Comparison of ENCODE assay signal across 29 mouse cellular contexts in the genomic region with DNA sequence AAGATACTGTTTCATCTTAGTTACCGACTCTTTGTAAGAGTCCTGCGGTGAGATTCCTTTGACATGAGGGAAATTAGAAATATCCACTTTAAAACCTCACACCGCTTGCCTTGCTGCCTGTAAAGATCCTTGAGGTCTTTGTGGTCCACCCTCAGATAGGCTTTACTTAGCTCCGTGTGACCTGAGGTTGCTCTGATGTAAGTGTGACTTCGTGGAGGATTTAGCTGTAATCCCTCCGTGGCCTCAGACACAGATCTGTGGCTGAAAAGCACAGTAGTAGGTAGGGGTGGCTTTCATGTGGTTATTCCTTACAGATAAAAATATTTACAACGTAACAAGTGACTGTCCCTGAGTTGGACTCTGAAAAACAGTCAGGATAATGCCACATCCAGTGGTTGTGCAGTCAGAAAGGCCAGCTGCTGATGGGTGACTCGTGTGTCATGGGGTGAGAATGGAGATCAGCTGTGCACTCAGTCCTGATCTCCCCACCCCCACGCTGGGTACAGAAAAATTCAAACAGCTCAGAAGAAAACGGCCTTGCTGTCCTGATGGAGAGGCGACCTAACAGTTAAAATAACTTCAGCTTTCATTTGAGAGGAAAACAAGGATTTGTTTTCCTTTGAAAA.
A peak's percentile ranks its signal among the peaks of the same experiment; 100 is the strongest.
DNase-seq lines count a peak whose midpoint lies in the region; ATAC-seq and TF ChIP-seq lines count a peak whose summit lies in the region.
"Had no signal": no experiment of that assay in that cellular context is flagged by ENCODE, and none has a peak within 500 bp of the region (broad histone marks: within the 10 kb centered on the region; RNA-seq: fewer than 3 reads in every experiment).

No protein-coding gene starts in this region.

- ATAC-seq in embryonic facial prominence, embryonic 14.5 days (ENCODE audit: low read depth) = peak; percentile 30; the same call in 1 of the 2 replicates
- peak; percentile 53; the same call in 1 of the 2 replicates for ATAC-seq in midbrain, embryonic 12.5 days (ENCODE audit: low FRiP score, low read depth)
- ATAC-seq in midbrain, postnatal 0 days (ENCODE audit: low FRiP score) = no peak
- ATAC-seq: intestine, embryonic 16.5 days; liver, embryonic 12.5 days; liver, postnatal 0 days; Patski had no signal

- H3K9ac ChIP-seq in embryonic facial prominence, embryonic 14.5 days (ENCODE audit: low read depth, low read length) = no peak overlapping the region
- no peak overlapping the region for H3K9ac ChIP-seq in midbrain, embryonic 12.5 days (replicated peaks)
- no peak overlapping the region for H3K9ac ChIP-seq in midbrain, postnatal 0 days (replicated peaks; ENCODE audit: low read length, poor library complexity, severe bottlenecking)
- H3K9ac ChIP-seq: embryonic facial prominence, embryonic 15.5 days; forebrain, embryonic 12.5 days; heart, embryonic 15.5 days; liver, embryonic 12.5 days; liver, postnatal 0 days had no signal

- no peak for TF ChIP-seq POLR2A in cerebellum, adult 2 months (IDR thresholded peaks at IDR 0.05; ENCODE audit: borderline replicate concordance, insufficient read depth, low read length)

- no peak overlapping the region for H3K27ac ChIP-seq in embryonic facial prominence, embryonic 14.5 days (replicated peaks; ENCODE audit: low read depth, low read length)
- no peak overlapping the region for H3K27ac ChIP-seq in embryonic facial prominence, embryonic 10.5 days (replicated peaks)
- H3K27ac ChIP-seq in midbrain, embryonic 12.5 days (replicated peaks) = peak overlapping the region; percentile 35; the same call in 1 of the 2 replicates
- H3K27ac ChIP-seq in midbrain, postnatal 0 days (ENCODE audit: low read depth, low read length) = no peak overlapping the region
- no peak overlapping the region for H3K27ac ChIP-seq in cerebellum, adult 2 months (ENCODE audit: insufficient read depth, low read length)
- H3K27ac ChIP-seq: embryonic facial prominence, embryonic 15.5 days; forebrain, embryonic 12.5 days; heart, embryonic 10.5 days; heart, embryonic 15.5 days; liver, embryonic 12.5 days; macrophage; stomach, postnatal 0 days had no signal

- no peak overlapping the region for H3K4me3 ChIP-seq in embryonic facial prominence, embryonic 14.5 days (ENCODE audit: low read depth, low read length)
- no peak overlapping the region for H3K4me3 ChIP-seq in embryonic facial prominence, embryonic 10.5 days
- H3K4me3 ChIP-seq in midbrain, embryonic 12.5 days = no peak overlapping the region
- no peak overlapping the region for H3K4me3 ChIP-seq in midbrain, postnatal 0 days (ENCODE audit: low read depth, low read length)
- no peak overlapping the region for H3K4me3 ChIP-seq in cerebellum, adult 2 months (replicated peaks; ENCODE audit: insufficient read depth, low read depth, low read length)
- H3K4me3 ChIP-seq: embryonic facial prominence, embryonic 15.5 days; forebrain, embryonic 12.5 days; heart, embryonic 10.5 days; heart, embryonic 15.5 days; liver, embryonic 12.5 days had no signal

- no peak overlapping the region for H3K4me2 ChIP-seq in embryonic facial prominence, embryonic 14.5 days (ENCODE audit: low read depth, low read length)
- no peak overlapping the region for H3K4me2 ChIP-seq in midbrain, embryonic 12.5 days (replicated peaks)
- H3K4me2 ChIP-seq in midbrain, postnatal 0 days (ENCODE audit: low read depth, low read length, poor library complexity, severe bottlenecking) = no peak overlapping the region
- H3K4me2 ChIP-seq: embryonic facial prominence, embryonic 15.5 days; forebrain, embryonic 12.5 days; heart, embryonic 15.5 days; liver, embryonic 12.5 days had no signal

- peak; percentile 21 for DNase-seq in embryonic facial prominence, embryonic 14.5 days (ENCODE audit: low spot score)
- DNase-seq in embryonic facial prominence, embryonic 10.5 days (ENCODE audit: low spot score) = no peak
- DNase-seq in midbrain, postnatal 0 days (ENCODE audit: low spot score) = no peak
- DNase-seq in embryo, embryonic 11 days = peak; percentile 24
- DNase-seq in retina, postnatal 7 days (ENCODE audit: low read depth, low spot score) = peak; percentile 23
- DNase-seq in cerebellum, adult 2 months = no peak
- DNase-seq: adrenal gland, postnatal 10 days; cerebellum, adult 18-20 months; cerebellum, postnatal 14 days; gastrocnemius, postnatal 25 days; heart, adult 11 months; kidney, adult 9 months; kidney, postnatal 10 days; layer of hippocampus, postnatal 36 days; left cerebral cortex, postnatal 4 days; liver, postnatal 0 days; right cerebral cortex, postnatal 4 days; thymus, adult 18-20 months; thymus, postnatal 25 days had no signal

- 24% methylated on average over 11 of the region's 11 CpGs for WGBS in embryonic facial prominence, embryonic 14.5 days
- 36% methylated on average over 11 of the region's 11 CpGs for WGBS in embryonic facial prominence, embryonic 10.5 days
- WGBS in midbrain, embryonic 12.5 days = 27% methylated on average over 11 of the region's 11 CpGs
- WGBS in midbrain, postnatal 0 days = 33% methylated on average over 11 of the region's 11 CpGs
- WGBS in cerebellum, adult 2 months = 69% methylated on average over 11 of the region's 11 CpGs

- no peak for TF ChIP-seq CTCF in midbrain, postnatal 0 days (IDR thresholded peaks at IDR 0.05)
- TF ChIP-seq CTCF in cerebellum, adult 2 months (IDR thresholded peaks at IDR 0.05; ENCODE audit: borderline replicate concordance, insufficient read depth, low read depth, low read length) = no peak

- H3K36me3 ChIP-seq in embryonic facial prominence, embryonic 14.5 days (ENCODE audit: control insufficient read depth, insufficient read depth, low read length) = no peaks in the 10 kb centered on the region
- H3K36me3 ChIP-seq in embryonic facial prominence, embryonic 10.5 days (replicated peaks) = no peaks in the 10 kb centered on the region
- H3K36me3 ChIP-seq in midbrain, embryonic 12.5 days = no peaks in the 10 kb centered on the region
- H3K36me3 ChIP-seq in midbrain, postnatal 0 days (ENCODE audit: insufficient read depth, low read length) = no peaks in the 10 kb centered on the region
- H3K36me3 ChIP-seq: embryonic facial prominence, embryonic 15.5 days; forebrain, embryonic 12.5 days; heart, embryonic 10.5 days; heart, embryonic 15.5 days; liver, embryonic 12.5 days had no signal

- H3K27me3 ChIP-seq in embryonic facial prominence, embryonic 14.5 days (replicated peaks; ENCODE audit: control insufficient read depth, insufficient read depth, low read length) = no peaks in the 10 kb centered on the region
- no peaks in the 10 kb centered on the region for H3K27me3 ChIP-seq in embryonic facial prominence, embryonic 10.5 days (replicated peaks; ENCODE audit: low read depth, poor library complexity, severe bottlenecking)
- no peaks in the 10 kb centered on the region for H3K27me3 ChIP-seq in midbrain, embryonic 12.5 days
- no peaks in the 10 kb centered on the region for H3K27me3 ChIP-seq in midbrain, postnatal 0 days (ENCODE audit: insufficient read depth, low read length)
- H3K27me3 ChIP-seq in cerebellum, adult 2 months (ENCODE audit: control insufficient read depth, insufficient read depth, low read length) = no peaks in the 10 kb centered on the region
- H3K27me3 ChIP-seq: embryonic facial prominence, embryonic 15.5 days; heart, embryonic 15.5 days; liver, embryonic 12.5 days had no signal

- no peaks in the 10 kb centered on the region for H3K4me1 ChIP-seq in embryonic facial prominence, embryonic 14.5 days (ENCODE audit: control insufficient read depth, insufficient read depth, low read length)
- no peaks in the 10 kb centered on the region; the same call in 1 of the 2 replicates for H3K4me1 ChIP-seq in embryonic facial prominence, embryonic 10.5 days
- peaks cover 5% of the 10 kb centered on the region for H3K4me1 ChIP-seq in midbrain, embryonic 12.5 days
- H3K4me1 ChIP-seq in midbrain, postnatal 0 days (ENCODE audit: insufficient read depth, low read length) = peaks cover 2% of the 10 kb centered on the region; the same call in 1 of the 2 replicates
- peaks cover 2% of the 10 kb centered on the region; the same call in 1 of the 2 replicates for H3K4me1 ChIP-seq in cerebellum, adult 2 months (ENCODE audit: control insufficient read depth, insufficient read depth, low read length)
- H3K4me1 ChIP-seq: embryonic facial prominence, embryonic 15.5 days; heart, embryonic 10.5 days; heart, embryonic 15.5 days; liver, embryonic 12.5 days had no signal

- H3K9me3 ChIP-seq in embryonic facial prominence, embryonic 14.5 days (ENCODE audit: control insufficient read depth, low read length) = no peaks in the 10 kb centered on the region
- no peaks in the 10 kb centered on the region for H3K9me3 ChIP-seq in embryonic facial prominence, embryonic 10.5 days
- H3K9me3 ChIP-seq in midbrain, embryonic 12.5 days = no peaks in the 10 kb centered on the region
- H3K9me3 ChIP-seq in midbrain, postnatal 0 days (ENCODE audit: low read length) = no peaks in the 10 kb centered on the region
- H3K9me3 ChIP-seq: embryonic facial prominence, embryonic 15.5 days; forebrain, embryonic 12.5 days; heart, embryonic 10.5 days; heart, embryonic 15.5 days; liver, embryonic 12.5 days had no signal

Comparison
In these comparisons a context has a peak if more than half of its experiments do, and no peak if none do; other contexts are left out.
1. DNase-seq: peak in embryonic facial prominence, embryonic 14.5 days (single experiment), embryo, embryonic 11 days (single experiment) and retina, postnatal 7 days (single experiment); none in embryonic facial prominence, embryonic 10.5 days (single experiment), midbrain, postnatal 0 days (single experiment) and cerebellum, adult 2 months (0 of 2).